Mouse (Mus musculus) erythroid progenitor cell, adult 5-6 weeks (primary cell): ENCODE data around the gene Dguok. TPM values are rescaled to one million over a fixed set of nuclear protein-coding genes. Genes with fewer than 3 reads are reported as not detected.

Experiments
- ATAC-seq: replicated peaks from 2 replicates; pipeline ENCODE4 v1.8.0; 2016; ENCODE audit warnings: moderate number of reproducible peaks, mild to moderate bottlenecking, moderate TSS enrichment, inconsistent platforms; ENCODE audit not compliant: poor library complexity, low FRiP score, severe bottlenecking
- total RNA-seq, 2 experiments: library from RNA; stranded (forward) in 1 of 2; stranded (reverse) in 1 of 2; fragments of 150-400 nt in 1 of 2; fragments of 186-747, 209-891 nt in 1 of 2; gene quantifications; 2 replicates each; pipeline versions ENCODE4 v1.2.3 to v1.2.4; 2015 to 2017; ENCODE audit warnings: low replicate concordance in 2 of 2

The Dguok gene
- total RNA-seq, 2 experiments from 2014 or later, result 25.1 to 26.0 TPM

GRCm38 (mm10) chr6:83459034-83459644 is 47.6 kb downstream of the Dguok start, which contains the start of gene Tet3:
Gene Tet3 (minus strand): TSS chr6:83459084.
- no peak for ATAC-seq

GRCm38 (mm10) chr6:83456984-83457810 is 49.6 kb downstream of the Dguok start:
- ATAC-seq, result no peak

DNA sequence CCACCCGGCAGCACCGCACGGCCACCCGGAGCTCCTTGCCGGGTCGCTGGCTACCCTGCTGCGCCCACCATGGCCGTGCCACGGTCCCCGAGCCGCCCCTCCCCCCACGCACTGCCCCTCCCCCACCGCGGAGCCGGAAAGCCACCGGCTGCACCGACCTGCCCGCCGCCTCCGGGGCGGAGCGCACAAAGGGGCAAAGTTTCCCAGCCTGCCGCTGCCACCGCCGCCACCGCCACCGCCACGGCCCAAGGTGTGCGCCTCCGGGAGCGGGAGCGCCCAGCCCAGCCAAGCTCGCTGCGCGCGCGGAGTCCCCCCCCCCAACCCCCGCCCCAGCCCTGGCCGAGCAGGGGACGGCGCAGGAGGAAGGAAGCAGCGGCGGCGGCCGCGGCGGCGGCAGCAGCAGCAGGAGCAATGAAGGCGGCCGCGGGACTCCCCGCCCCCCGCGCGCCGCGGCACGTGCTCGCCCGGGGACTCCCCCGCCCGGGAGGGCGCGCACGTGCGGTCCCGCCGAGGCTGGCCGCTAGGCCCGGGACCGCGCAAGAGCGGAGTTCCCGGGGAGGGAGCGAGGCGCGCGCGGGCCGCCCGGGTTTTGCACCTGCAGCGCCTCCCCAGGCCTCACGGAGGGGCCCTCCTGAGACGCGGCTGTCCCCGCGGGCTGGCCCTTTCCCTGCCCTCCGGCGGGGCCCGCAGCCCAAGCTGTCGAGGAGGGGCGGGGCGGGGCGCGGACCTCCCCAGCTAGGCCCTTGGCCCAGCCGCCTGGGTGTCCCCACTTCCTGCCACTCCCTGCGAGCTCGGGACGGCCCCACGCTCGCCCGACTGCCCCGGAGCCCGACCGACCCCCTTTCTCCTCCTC is 50.4 kb downstream of the Dguok start:
- ATAC-seq, result peak; percentile 52

DNA sequence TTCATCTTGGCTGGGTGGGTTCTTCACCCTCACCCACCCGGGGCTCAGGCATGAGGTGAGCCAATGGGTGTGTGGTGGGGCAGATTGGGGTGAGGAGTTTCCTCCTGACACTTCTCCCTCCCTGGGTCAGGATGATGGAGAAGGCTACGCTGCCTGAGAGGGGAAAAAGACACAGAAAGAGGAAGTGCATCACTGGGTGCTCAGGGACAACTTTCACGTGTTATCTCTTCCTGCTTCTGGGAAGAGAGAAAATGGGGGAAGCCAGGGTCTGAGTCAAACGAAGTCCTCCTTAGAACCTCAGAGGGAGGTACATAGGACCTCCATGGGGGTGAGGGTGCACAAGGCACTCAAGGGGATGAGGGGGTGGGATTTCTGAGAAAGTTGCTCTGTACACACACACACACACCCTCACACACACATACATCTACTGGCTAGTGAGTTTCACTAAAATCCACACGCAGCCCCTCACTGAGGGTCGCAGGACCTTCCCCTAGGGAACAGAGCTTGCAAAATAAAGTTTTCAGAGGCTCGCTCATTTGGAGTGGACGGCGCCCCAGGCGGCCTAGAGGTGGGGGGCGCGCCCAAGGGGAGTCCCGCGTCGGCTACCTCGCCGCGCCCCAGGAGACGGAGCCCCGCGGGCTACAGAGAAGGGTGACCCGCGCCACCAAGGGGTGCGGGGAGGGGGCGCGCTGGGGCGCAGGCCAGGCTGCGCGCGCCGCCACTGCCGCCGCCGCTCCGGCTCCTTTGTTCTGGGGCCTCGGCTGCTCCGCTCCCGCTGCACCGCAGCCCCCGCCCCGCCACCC is 51.2 kb downstream of the Dguok start:
- ATAC-seq, result no peak

- ATAC-seq, result no peak
Observed at GRCm38 (mm10) chr6:83453706-83454105, 53.1 kb downstream of the Dguok start.

DNA sequence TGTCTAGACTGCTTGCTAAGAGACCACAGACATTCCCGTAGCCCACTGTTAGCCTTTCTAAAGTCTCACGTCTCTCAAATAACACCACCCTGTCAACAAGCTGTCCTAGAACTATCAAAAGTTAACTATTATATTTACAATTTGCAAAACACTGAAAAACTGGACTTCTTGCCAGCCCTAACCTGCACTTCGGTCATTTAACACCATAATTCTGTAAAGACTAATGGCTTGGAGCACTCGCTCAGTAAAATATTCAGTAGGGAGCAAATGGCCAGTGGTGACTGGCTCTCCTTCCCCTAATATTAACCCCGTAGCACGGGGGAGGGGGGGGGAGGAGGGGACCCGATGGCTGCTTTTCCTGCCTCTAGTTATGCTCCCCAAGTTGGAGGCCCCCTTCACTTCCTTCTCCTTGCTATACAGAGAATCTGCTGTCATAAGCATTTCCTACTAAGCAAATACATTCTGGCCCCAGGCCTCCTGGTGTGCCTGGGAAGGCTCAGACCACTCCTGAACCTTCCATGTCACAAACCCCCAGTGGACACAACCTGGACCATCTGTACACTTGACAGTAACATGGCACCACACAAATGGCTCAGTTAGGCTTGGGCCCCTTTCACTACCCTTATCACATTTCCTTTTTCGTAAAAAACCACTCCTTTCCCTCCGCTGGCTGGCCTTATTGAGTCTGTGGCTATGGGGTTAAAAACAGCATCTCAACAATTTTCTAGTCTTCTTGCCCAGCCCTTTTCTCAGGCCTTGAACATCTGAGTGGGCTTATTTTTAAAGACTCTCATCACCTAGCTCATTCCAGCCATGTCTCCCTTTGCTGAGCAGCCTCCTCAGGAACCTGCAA is 56.1 kb downstream of the Dguok start:
- ATAC-seq, result no peak

- no peak for ATAC-seq
Observed at GRCm38 (mm10) chr6:83449440-83449839, 57.3 kb downstream of the Dguok start.

DNA sequence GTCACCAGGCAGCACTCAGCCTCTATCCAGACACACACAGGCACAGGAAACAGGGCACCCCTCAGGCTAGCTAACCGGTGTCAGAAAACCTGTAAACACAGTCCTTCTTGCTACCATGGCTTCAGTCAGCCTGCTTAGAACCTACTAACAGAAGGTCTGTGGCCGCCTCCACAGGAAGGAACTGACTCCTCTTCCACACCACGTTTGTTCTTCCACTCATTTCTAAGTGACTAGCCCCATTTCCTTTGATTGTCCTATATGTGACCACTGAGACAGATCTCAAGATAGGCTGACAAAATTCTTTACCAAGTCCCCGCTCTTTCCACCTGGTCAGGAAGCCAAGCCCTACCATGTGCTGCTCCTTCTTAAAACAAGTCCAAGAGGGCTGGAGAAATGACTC is 57.9 kb downstream of the Dguok start:
- no peak for ATAC-seq

DNA sequence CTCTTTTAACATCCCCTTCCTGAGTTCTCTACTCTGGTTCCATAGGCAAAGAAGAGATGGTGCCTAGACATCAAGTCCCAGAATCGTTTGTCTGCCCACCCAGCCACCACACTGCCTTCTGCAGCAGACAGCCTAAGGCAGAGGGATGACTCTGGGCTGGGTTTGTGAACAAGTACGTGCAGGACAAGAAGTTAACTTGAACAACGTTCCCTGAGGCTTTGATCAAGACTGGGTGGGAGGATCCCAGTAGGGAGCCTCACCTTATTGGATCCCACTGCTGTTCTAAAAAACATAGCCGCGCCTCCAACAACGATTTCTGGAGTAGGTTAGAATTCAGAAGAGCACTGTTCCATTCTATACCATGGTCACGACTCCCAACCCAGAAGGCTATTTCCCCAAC is 59.7 kb downstream of the Dguok start:
- ATAC-seq, result no peak

DNA sequence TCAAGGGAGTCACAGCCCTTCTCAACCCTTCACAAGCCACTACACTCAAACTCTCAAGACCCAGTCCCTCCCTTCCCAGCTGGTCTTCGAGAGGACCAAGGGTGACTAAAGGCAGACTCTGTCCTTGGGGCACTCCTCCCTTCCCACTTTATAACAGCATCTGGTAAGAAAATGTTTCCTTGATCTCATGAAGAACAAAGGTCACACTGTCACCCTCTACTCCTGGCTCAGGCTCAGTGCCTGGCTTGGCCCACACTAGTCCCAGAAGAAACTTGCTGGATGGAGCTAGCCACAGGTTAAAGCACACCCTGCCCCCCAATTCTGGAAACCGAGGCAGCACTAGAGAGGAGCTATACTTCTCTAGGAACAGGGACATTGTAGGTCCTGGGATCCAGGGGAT is 61.0 kb downstream of the Dguok start:
- no peak for ATAC-seq

- ATAC-seq, result no peak
Observed at GRCm38 (mm10) chr6:83443441-83444340, 63.1 kb downstream of the Dguok start.

DNA sequence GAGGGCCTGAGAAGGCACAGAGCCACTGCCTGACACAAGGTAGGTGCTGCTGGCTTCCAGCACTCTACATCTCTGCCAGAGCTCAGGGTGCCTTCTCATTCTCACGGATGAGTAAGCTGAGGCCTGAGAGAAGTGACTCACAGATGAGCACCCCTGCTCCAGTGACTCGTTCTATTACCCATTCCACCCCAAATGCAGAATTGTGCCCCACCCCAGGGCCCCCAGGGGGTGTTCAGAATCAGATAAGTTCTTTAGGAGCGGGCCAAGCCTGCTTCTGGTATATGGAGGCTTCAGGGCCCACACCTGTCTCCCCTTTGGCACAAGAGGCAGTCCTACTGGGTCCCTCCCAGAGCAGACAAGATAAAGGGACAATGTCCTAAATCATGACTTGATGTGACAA is 64.1 kb downstream of the Dguok start:
- ATAC-seq, result no peak

GRCm38 (mm10) chr6:83441259-83442061 is 65.3 kb downstream of the Dguok start:
- peak; percentile 90 for ATAC-seq

- peak; percentile 16; the same call in 1 of the 2 replicates for ATAC-seq
Observed at GRCm38 (mm10) chr6:83440510-83441258, 66.1 kb downstream of the Dguok start.

DNA sequence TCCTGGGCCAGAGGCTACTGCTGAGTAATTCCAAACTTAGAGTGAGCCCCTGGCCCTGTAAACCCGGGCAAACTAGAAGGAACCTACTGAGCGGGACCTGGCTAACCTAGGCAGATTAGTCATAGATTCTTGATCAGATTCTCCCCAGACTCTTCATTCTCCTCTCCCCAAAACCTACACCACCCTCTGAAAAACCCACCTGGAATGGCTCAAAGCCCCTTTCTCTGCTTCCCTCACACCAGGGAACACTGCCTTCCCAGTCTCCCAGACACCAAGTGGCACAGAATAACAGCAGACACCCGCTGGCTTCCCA is 66.6 kb downstream of the Dguok start:
- no peak for ATAC-seq

DNA sequence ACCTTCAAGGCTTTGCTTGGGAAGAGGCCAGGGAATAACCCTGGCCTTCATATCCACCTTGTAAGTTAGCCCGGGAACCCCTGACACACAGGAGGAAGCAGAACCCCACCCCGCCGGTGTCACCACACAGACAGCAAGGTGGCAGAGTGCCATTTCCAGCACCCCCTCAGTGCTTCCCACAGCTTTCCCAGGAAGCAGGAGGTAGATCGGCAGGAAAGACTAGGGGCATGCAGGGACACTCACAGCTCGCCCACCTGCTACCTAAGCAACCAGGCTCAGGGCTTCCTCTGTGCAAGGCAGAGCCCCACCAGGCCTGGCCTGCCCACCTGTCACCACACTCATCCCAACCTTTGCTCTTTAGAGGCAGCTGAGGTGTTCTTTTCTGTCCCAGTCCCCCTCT is 67.0 kb downstream of the Dguok start:
- ATAC-seq, result no peak
